Mouse (Mus musculus) lung, postnatal 0 days (tissue): Measurements from ENCODE around the gene Sipa1. TPM values are rescaled to one million over a fixed set of nuclear protein-coding genes. Genes with fewer than 3 reads are reported as not detected.
A peak's percentile ranks its signal among the peaks of the same experiment; 100 is the strongest.

ENCODE experiments used
- ATAC-seq: fragments of 200-750 bp; cut with Nextera tagmentation; 2 replicates; pipeline ENCODE4 v1.8.0; 2017; ENCODE audit warnings: moderate library complexity
- DNase-seq: peaks from one replicate; pipeline ENCODE4 v3.0.0-alpha.2; 2016; ENCODE audit warnings: low spot score
- H3K27ac ChIP-seq: fragments of 300-500 bp; sonication (generic); 2 replicates; pipeline ENCODE4 v1.5.1; 2014; ENCODE audit warnings: antibody characterized with exemption, mild to moderate bottlenecking, low read length, mixed read lengths
- H3K27me3 ChIP-seq: fragments of 300-500 bp; sonication (generic); replicated peaks from 2 replicates; pipeline ENCODE4 v1.6.1; 2014; ENCODE audit warnings: low read length, mixed read lengths; ENCODE audit not compliant: insufficient read depth
- H3K36me3 ChIP-seq: fragments of 300-500 bp; sonication (generic); 2 replicates; pipeline ENCODE4 v1.6.1; 2014; ENCODE audit warnings: low read length, mixed read lengths; ENCODE audit not compliant: insufficient read depth
- H3K4me1 ChIP-seq: fragments of 300-500 bp; sonication (generic); 2 replicates; pipeline ENCODE4 v1.6.1; 2014; ENCODE audit warnings: antibody characterized with exemption, low read depth, low read length, mixed read lengths; ENCODE audit not compliant: insufficient read depth
- H3K4me2 ChIP-seq: fragments of 300-500 bp; sonication (generic); replicated peaks from 2 replicates; pipeline ENCODE4 v1.6.1; 2014; ENCODE audit warnings: low read depth, mild to moderate bottlenecking, low read length, moderate library complexity, mixed read lengths
- H3K4me3 ChIP-seq: fragments of 300-500 bp; sonication (generic); 2 replicates; pipeline ENCODE4 v1.5.1; 2014; ENCODE audit warnings: low read depth, low read length
- H3K9ac ChIP-seq: fragments of 300-500 bp; sonication (generic); replicated peaks from 2 replicates; pipeline ENCODE4 v1.6.1; 2014; ENCODE audit warnings: low read depth, mild to moderate bottlenecking
- H3K9me3 ChIP-seq: fragments of 300-500 bp; sonication (generic); 2 replicates; pipeline ENCODE4 v1.6.1; 2016; ENCODE audit warnings: low read length, mixed read lengths
- CTCF ChIP-seq: IDR thresholded peaks from 2 replicates; pipeline ENCODE4 v1.5.1; 2016; ENCODE audit warnings: antibody characterized with exemption, mild to moderate bottlenecking
- EP300 ChIP-seq: IDR thresholded peaks from 2 replicates; pipeline ENCODE4 v1.6.1; 2016; ENCODE audit warnings: antibody characterized with exemption, mild to moderate bottlenecking, control low read depth
- WGBS: fragments of 180-500 bp; shearing (Covaris S2); extraction: QIAGEN DNeasy Blood & Tissue Kit; methylation state at CpG from one replicate; pipeline ENCODE4 v1.1.7; 2014; 5-methylcytosine and 5-hydroxymethylcytosine counted together
- polyA plus RNA-seq: library from polyadenylated mRNA; unstranded; fragments of >200 nt; fragmentation: Nextera tagmentation; extraction: Ambion mirVana; gene quantifications from 2 replicates; pipeline ENCODE4 v1.2.1, GENCODE M21; 2015

Sipa1 gene
- polyA plus RNA-seq, 1 experiment from 2014 or later = 32.6 TPM

- Histone ChIP-seq H3K4me2 (no peak overlapping the region), H3K4me1 (peaks cover 3% of the 10 kb centered on the region; the same call in 1 of the 2 replicates), H3K27ac (no peak overlapping the region), H3K9ac (no peak overlapping the region), H3K27me3 (no peaks in the 10 kb centered on the region), H3K4me3 (no peak overlapping the region), H3K36me3 (peaks cover 30% of the 10 kb centered on the region), H3K9me3 (no peaks in the 10 kb centered on the region)
- TF ChIP-seq CTCF (no peak), EP300 (no peak)
- DNase-seq (peak; percentile 19), ATAC-seq (no peak)
- 69% methylated on average over 12 of the region's 13 CpGs for WGBS
These were observed 11.8 kb downstream of the Sipa1 start for GRCm38 (mm10) chr19:5651502-5652274.

DNA sequence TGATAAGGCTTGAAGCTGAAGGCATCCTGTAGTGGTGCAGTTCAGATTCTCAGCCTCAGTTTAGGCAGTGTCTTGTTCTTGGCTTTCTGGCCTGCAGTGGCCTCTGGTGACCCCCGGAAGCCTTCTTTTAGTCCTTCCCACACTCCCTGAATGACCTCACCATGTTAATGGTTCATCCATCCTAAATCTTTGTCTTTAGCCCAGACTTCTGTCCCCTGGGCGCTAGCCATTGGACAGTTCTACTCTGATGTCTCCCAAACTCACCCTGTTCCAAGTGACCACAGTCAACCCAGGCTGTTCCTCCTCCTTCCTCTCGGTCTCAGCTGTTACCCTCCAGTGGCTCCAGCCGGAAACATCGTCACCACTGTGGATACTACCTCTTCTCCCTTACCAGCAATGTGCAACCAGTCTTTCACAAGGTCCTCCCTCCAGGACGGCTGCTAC lies 14.2 kb downstream of the Sipa1 start:
- Histone ChIP-seq H3K27ac (peak overlapping the region; percentile 87), H3K9me3 (no peaks in the 10 kb centered on the region), H3K27me3 (no peaks in the 10 kb centered on the region), H3K4me3 (no peak overlapping the region), H3K36me3 (peaks cover 52% of the 10 kb centered on the region), H3K4me2 (peak overlapping the region; percentile 50), H3K9ac (no peak overlapping the region), H3K4me1 (peaks cover 3% of the 10 kb centered on the region; the same call in 1 of the 2 replicates)
- peak; percentile 30 for ATAC-seq
- 65% methylated on average over 6 of the region's 6 CpGs for WGBS
- TF ChIP-seq CTCF (no peak), EP300 (no peak)
- peak; percentile 60 for DNase-seq

DNA sequence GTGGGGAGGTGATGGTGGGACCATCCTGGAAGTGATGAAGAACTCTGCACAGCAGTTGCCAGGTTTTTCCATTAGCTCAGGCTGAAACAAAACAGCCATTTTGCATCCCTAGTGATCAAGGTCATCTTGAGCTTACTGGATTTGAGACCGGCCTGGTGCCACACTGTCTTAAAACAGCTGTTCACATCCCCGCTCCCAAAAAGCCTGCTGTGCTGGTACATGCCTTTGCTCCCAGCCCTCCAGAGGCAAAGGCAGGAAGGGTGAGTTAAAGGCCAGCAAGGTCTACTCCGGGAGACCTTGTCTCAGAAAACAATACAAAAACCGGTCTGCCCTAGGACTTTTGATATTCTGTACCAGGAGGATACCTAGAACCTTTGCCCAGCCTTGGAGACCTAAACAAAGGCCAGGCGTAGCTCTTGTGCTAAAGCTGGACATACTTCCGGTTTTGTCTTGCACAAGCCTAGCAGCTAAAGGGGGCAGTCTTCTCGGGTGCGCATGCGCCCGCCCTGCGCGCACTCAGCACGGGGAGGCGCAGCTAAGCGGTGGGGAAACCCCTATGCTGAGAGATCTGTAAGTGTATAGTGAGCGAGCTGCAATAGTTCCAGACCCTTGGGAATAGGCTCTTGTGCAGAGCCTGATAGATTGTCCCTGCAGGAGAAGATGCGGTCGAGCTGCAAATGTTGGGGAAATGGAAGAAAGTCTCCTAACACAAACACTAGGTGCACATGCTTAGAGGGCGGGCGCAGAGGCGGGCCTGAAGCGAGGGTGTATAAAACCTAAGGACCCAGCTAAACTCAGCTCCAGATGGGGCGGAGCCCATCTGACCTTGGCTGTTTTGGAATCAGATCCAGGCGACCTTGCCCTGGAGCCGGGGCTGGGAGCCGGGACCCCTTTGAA lies 14.9 kb downstream of the Sipa1 start:
- no peaks in the 10 kb centered on the region for H3K27me3 ChIP-seq
- peaks cover 56% of the 10 kb centered on the region for H3K36me3 ChIP-seq
- peak overlapping the region; percentile 87 for H3K27ac ChIP-seq
- TF ChIP-seq CTCF = peak; percentile 58
- TF ChIP-seq EP300 = no peak
- DNase-seq (peak; percentile 97), ATAC-seq (peak; percentile 95)
- WGBS = 4% methylated on average over 26 of the region's 26 CpGs
- no peak overlapping the region for H3K9ac ChIP-seq
- no peaks in the 10 kb centered on the region for H3K9me3 ChIP-seq
- H3K4me1 ChIP-seq = peaks cover 3% of the 10 kb centered on the region; the same call in 1 of the 2 replicates
- H3K4me2 ChIP-seq = peak overlapping the region; percentile 50
- H3K4me3 ChIP-seq = no peak overlapping the region

DNA sequence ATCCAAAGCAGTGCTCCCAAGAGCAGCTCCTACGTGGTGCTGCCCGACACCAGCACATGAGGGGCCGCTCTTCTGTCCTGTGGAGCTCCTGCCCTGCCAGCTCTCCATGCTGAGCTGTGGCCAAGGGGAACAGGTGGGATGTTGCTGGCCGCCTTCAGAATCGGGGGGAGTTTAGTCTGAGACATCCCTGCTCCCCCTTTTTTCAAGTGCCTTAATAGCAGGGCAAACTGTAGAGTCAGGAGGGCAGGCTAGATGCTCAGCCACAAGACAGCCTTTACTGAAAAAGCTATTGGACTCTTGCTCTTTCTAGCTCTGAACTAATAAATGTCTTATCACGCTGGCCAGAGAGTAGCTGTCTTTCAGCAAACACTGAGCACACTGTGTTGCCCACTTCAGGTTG lies 15.7 kb downstream of the Sipa1 start:
- ATAC-seq = no peak
- Histone ChIP-seq H3K27me3 (no peaks in the 10 kb centered on the region), H3K4me3 (no peak overlapping the region), H3K36me3 (peaks cover 50% of the 10 kb centered on the region), H3K4me1 (peaks cover 3% of the 10 kb centered on the region; the same call in 1 of the 2 replicates), H3K9me3 (no peaks in the 10 kb centered on the region), H3K27ac (peak overlapping the region; percentile 87), H3K9ac (no peak overlapping the region), H3K4me2 (no peak overlapping the region)
- no peak for TF ChIP-seq EP300
- no peak for TF ChIP-seq CTCF
- no peak for DNase-seq
- 93% methylated on average over 6 of the region's 6 CpGs for WGBS

GRCm38 (mm10) chr19:5646731-5647330 lies 16.7 kb downstream of the Sipa1 start:
- no peak for TF ChIP-seq EP300
- TF ChIP-seq CTCF = no peak
- H3K4me2 ChIP-seq = no peak overlapping the region
- no peak overlapping the region for H3K4me3 ChIP-seq
- 97% methylated on average over 8 of the region's 8 CpGs for WGBS
- no peak overlapping the region for H3K27ac ChIP-seq
- no peaks in the 10 kb centered on the region for H3K9me3 ChIP-seq
- H3K4me1 ChIP-seq = peaks cover 3% of the 10 kb centered on the region; the same call in 1 of the 2 replicates
- peaks cover 51% of the 10 kb centered on the region for H3K36me3 ChIP-seq
- no peaks in the 10 kb centered on the region for H3K27me3 ChIP-seq
- H3K9ac ChIP-seq = no peak overlapping the region
- ATAC-seq (no peak), DNase-seq (no peak)

DNA sequence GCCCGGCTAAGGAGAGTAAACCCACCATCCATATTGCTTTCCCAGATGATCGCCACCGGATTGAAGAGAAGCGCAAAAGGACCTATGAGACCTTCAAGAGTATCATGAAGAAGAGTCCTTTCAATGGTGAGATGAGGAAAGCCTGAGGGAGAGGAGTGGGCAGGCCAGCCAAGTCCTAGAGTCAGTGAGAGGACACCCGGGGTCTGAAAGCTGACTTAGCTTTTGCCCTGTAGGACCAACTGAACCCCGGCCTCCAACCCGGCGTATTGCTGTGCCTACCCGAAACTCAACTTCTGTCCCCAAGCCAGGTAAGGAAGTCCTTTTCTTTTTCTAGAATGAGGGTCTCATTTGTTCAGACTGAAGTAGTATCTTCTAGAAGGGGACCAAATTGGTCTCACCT lies 18.2 kb downstream of the Sipa1 start:
- peaks cover 42% of the 10 kb centered on the region; the same call in 1 of the 2 replicates for H3K36me3 ChIP-seq
- H3K9me3 ChIP-seq = no peaks in the 10 kb centered on the region
- no peaks in the 10 kb centered on the region for H3K27me3 ChIP-seq
- no peak overlapping the region for H3K9ac ChIP-seq
- TF ChIP-seq CTCF (no peak), EP300 (no peak)
- DNase-seq = no peak
- H3K4me1 ChIP-seq = peaks cover 3% of the 10 kb centered on the region; the same call in 1 of the 2 replicates
- no peak for ATAC-seq
- no peak overlapping the region for H3K27ac ChIP-seq
- H3K4me3 ChIP-seq = no peak overlapping the region
- 97% methylated on average over 9 of the region's 9 CpGs for WGBS
- H3K4me2 ChIP-seq = no peak overlapping the region
